Mouse (Mus musculus): ENCODE results near the gene Ccdc57. TPM values are rescaled to one million over a fixed set of nuclear protein-coding genes. Genes with fewer than 3 reads are reported as not detected.

Ccdc57 gene
- polyA plus RNA-seq, 1 experiment from 2014 or later = 1.3 TPM

GRCm38 (mm10) chr11:120971237-120971636 is 38.6 kb upstream of the Ccdc57 start:
- peak; percentile 40 for ATAC-seq
- Histone ChIP-seq H3K4me3 (ENCODE audit: low read depth, low read length) (no peak overlapping the region), H3K4me1 (replicated peaks; ENCODE audit: control insufficient read depth, insufficient read depth, low read length) (no peaks in the 10 kb centered on the region; the same call in 1 of the 2 replicates), H3K27me3 (replicated peaks; ENCODE audit: control insufficient read depth, insufficient read depth, low read length) (no peaks in the 10 kb centered on the region), H3K4me2 (replicated peaks; ENCODE audit: low read depth) (no peak overlapping the region), H3K9me3 (ENCODE audit: control insufficient read depth) (no peaks in the 10 kb centered on the region), H3K9ac (ENCODE audit: low read depth, low read length) (no peak overlapping the region), H3K36me3 (ENCODE audit: control insufficient read depth, insufficient read depth) (peaks cover 93% of the 10 kb centered on the region), H3K27ac (ENCODE audit: low read depth, low read length) (peak overlapping the region; percentile 22; the same call in 1 of the 2 replicates)
- no peak for TF ChIP-seq CTCF (IDR thresholded peaks at IDR 0.05; ENCODE audit: low read depth)
- 84% methylated on average over 5 of the region's 5 CpGs for WGBS

GRCm38 (mm10) chr11:120969742-120970141 is 37.1 kb upstream of the Ccdc57 start:
- Histone ChIP-seq H3K27me3 (replicated peaks; ENCODE audit: control insufficient read depth, insufficient read depth, low read length) (no peaks in the 10 kb centered on the region), H3K36me3 (ENCODE audit: control insufficient read depth, insufficient read depth) (peaks cover 95% of the 10 kb centered on the region), H3K9me3 (ENCODE audit: control insufficient read depth) (no peaks in the 10 kb centered on the region), H3K4me3 (ENCODE audit: low read depth, low read length) (no peak overlapping the region), H3K27ac (ENCODE audit: low read depth, low read length) (no peak overlapping the region), H3K4me1 (replicated peaks; ENCODE audit: control insufficient read depth, insufficient read depth, low read length) (no peaks in the 10 kb centered on the region), H3K4me2 (replicated peaks; ENCODE audit: low read depth) (no peak overlapping the region), H3K9ac (ENCODE audit: low read depth, low read length) (no peak overlapping the region)
- TF ChIP-seq CTCF (IDR thresholded peaks at IDR 0.05; ENCODE audit: low read depth) = no peak
- WGBS = 88% methylated on average over 5 of the region's 5 CpGs
- no peak for ATAC-seq

DNA sequence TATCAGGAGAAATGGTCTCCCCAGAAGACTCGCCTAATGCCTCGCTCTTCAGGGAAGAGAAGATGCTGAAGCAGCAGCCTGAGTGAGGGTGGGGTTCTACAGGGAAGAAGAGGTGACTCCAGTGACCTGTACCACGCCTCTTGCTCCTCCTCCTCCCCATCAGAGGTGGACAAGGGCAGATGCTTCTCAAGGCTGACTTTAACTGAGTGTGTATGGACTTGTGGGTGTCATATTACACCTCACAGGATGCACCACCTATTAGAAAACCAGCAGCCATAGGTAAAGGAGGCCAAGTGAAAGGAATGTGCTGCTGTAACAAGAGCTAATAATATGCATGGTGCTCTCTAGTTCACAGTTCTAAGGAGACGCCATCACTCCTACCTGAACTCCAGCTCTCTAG is 32.9 kb upstream of the Ccdc57 start:
- Histone ChIP-seq H3K9ac (ENCODE audit: low read depth, low read length) (no peak overlapping the region), H3K36me3 (ENCODE audit: control insufficient read depth, insufficient read depth) (peaks cover 97% of the 10 kb centered on the region)
- no peak for ATAC-seq

DNA sequence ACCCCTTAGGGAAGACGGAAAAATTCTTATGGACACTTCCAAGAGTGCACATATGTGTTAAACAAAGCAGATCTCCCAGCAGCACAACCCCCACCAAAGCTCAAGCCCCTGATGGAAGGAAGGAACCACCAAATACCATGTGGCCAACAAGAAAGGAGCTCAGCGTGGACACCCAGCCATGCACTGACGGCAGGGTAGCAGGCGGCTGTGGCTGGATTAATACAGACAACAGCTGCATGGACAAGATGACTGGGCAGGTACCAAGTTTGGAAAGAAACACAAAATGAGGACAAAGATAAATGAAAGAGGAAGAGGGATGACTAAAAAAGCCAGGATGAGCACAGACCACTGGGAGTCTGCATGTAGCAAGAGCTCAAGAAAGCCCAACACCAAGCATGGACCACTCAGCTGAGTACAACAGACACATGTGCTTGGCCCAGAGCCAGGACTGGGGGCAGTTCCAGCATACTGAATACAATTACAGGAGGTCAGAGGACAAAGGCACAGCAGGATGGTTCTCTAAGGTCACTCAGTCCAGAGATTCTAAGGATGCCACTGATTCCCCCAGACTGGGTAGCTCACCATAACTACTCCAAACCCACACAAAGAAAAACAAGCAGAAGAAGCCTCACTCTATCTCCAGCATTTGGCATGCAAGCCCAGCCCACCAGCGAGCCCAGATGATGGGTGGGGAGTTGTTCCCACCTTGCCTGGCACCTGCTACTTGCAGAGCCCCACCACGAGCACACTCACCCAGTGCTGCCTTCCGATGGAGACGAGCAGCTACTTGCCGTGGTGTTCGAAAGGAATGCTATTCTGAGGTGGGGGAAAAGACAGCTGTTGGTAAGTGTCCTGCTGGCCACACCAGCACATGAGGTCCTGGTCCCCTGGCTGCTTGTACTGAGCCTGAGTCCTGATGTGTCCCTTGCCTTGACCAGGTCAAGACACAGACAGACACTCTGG is 31.8 kb upstream of the Ccdc57 start:
- no peak overlapping the region for H3K27ac ChIP-seq (ENCODE audit: low read depth, low read length)
- H3K9ac ChIP-seq (ENCODE audit: low read depth, low read length) = no peak overlapping the region
- no peak overlapping the region for H3K4me2 ChIP-seq (replicated peaks; ENCODE audit: low read depth)
- no peak overlapping the region for H3K4me3 ChIP-seq (ENCODE audit: low read depth, low read length)
- no peaks in the 10 kb centered on the region for H3K9me3 ChIP-seq (ENCODE audit: control insufficient read depth)
- H3K36me3 ChIP-seq (ENCODE audit: control insufficient read depth, insufficient read depth) = peaks cover 87% of the 10 kb centered on the region
- no peak for TF ChIP-seq CTCF (IDR thresholded peaks at IDR 0.05; ENCODE audit: low read depth)
- no peaks in the 10 kb centered on the region for H3K4me1 ChIP-seq (replicated peaks; ENCODE audit: control insufficient read depth, insufficient read depth, low read length)
- no peak for ATAC-seq
- H3K27me3 ChIP-seq (replicated peaks; ENCODE audit: control insufficient read depth, insufficient read depth, low read length) = no peaks in the 10 kb centered on the region
- 79% methylated on average over 10 of the region's 10 CpGs for WGBS

More for the DNA sequence above, 32.9 kb upstream of the Ccdc57 start:
- H3K4me3 ChIP-seq (ENCODE audit: low read depth, low read length) = no peak overlapping the region
- no peaks in the 10 kb centered on the region for H3K9me3 ChIP-seq (ENCODE audit: control insufficient read depth)
- H3K27ac ChIP-seq (ENCODE audit: low read depth, low read length) = no peak overlapping the region
- H3K27me3 ChIP-seq (replicated peaks; ENCODE audit: control insufficient read depth, insufficient read depth, low read length) = no peaks in the 10 kb centered on the region
- WGBS = 76% methylated on average over 4 of the region's 4 CpGs
- no peak for TF ChIP-seq CTCF (IDR thresholded peaks at IDR 0.05; ENCODE audit: low read depth)
- no peaks in the 10 kb centered on the region for H3K4me1 ChIP-seq (replicated peaks; ENCODE audit: control insufficient read depth, insufficient read depth, low read length)
- H3K4me2 ChIP-seq (replicated peaks; ENCODE audit: low read depth) = no peak overlapping the region

- Histone ChIP-seq H3K4me3 (ENCODE audit: low read depth, low read length) (no peak overlapping the region), H3K9ac (ENCODE audit: low read depth, low read length) (no peak overlapping the region), H3K36me3 (ENCODE audit: control insufficient read depth, insufficient read depth) (peaks cover 83% of the 10 kb centered on the region), H3K4me2 (replicated peaks; ENCODE audit: low read depth) (no peak overlapping the region), H3K4me1 (replicated peaks; ENCODE audit: control insufficient read depth, insufficient read depth, low read length) (no peaks in the 10 kb centered on the region), H3K9me3 (ENCODE audit: control insufficient read depth) (no peaks in the 10 kb centered on the region), H3K27ac (ENCODE audit: low read depth, low read length) (no peak overlapping the region), H3K27me3 (replicated peaks; ENCODE audit: control insufficient read depth, insufficient read depth, low read length) (no peaks in the 10 kb centered on the region)
- no peak for TF ChIP-seq CTCF (IDR thresholded peaks at IDR 0.05; ENCODE audit: low read depth)
- 94% methylated on average over 7 of the region's 7 CpGs for WGBS
- ATAC-seq = no peak
These were observed 30.2 kb upstream of the Ccdc57 start for GRCm38 (mm10) chr11:120962909-120963308.

GRCm38 (mm10) chr11:120962050-120962771 is 29.5 kb upstream of the Ccdc57 start:
- Histone ChIP-seq H3K4me3 (ENCODE audit: low read depth, low read length) (no peak overlapping the region), H3K4me1 (replicated peaks; ENCODE audit: control insufficient read depth, insufficient read depth, low read length) (no peaks in the 10 kb centered on the region), H3K9ac (ENCODE audit: low read depth, low read length) (no peak overlapping the region), H3K27me3 (replicated peaks; ENCODE audit: control insufficient read depth, insufficient read depth, low read length) (no peaks in the 10 kb centered on the region), H3K9me3 (ENCODE audit: control insufficient read depth) (no peaks in the 10 kb centered on the region), H3K4me2 (replicated peaks; ENCODE audit: low read depth) (no peak overlapping the region), H3K36me3 (ENCODE audit: control insufficient read depth, insufficient read depth) (peaks cover 82% of the 10 kb centered on the region), H3K27ac (ENCODE audit: low read depth, low read length) (no peak overlapping the region)
- TF ChIP-seq CTCF (IDR thresholded peaks at IDR 0.05; ENCODE audit: low read depth) = no peak
- 90% methylated on average over 13 of the region's 13 CpGs for WGBS
- no peak for ATAC-seq
